Mouse (Mus musculus): ENCODE data around the gene Itpkc.

DNA sequence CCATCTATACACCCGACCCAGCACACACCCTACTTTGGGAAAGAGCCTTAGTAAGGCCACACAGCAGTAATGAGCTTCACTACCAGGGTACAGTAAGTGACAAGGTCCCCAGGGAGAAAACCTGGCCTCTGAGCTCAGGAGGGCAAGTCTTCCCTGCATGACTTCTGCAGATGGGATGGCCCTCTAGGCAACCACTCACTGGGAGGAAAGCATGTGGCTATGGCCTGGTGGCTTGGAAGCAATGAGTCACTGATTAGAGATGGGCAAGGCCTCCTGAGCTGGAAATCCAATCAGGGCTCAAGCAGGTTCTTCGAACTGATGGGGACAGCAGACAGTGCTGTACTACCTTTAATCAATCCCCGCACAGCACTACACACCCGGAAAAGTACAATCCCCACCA is 66.7 kb downstream of the Itpkc start:
- no peak for TF ChIP-seq CTCF (IDR thresholded peaks at IDR 0.05; ENCODE audit: borderline replicate concordance, insufficient read depth, low read depth, low read length)
- TF ChIP-seq POLR2A (IDR thresholded peaks at IDR 0.05; ENCODE audit: borderline replicate concordance, insufficient read depth, low read length), result no peak
